Mouse (Mus musculus): ENCODE data around the gene Snapin.

Gene Snapin

DNA sequence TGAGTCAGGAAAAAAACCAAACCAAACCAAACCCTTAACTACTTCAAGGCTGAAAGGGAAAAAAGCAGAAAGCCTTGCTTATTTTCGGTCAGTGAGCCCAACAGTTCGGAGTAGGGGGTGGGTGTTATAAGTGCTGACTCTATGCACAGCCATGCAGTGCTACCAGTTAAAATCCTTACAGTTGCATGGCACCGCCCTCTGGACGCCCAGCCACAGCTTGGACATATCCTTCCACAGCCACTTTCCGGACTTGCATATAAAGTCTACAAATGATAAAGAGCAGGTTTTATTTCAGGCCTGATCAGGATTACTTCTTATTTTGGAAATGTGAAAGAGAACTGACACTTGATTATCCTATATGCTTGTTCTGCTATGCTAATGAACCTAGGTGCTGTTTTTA is 14.4 kb upstream of the Snapin start:
- no peak for DNase-seq (ENCODE audit: low spot score in 2 of 2)

DNA sequence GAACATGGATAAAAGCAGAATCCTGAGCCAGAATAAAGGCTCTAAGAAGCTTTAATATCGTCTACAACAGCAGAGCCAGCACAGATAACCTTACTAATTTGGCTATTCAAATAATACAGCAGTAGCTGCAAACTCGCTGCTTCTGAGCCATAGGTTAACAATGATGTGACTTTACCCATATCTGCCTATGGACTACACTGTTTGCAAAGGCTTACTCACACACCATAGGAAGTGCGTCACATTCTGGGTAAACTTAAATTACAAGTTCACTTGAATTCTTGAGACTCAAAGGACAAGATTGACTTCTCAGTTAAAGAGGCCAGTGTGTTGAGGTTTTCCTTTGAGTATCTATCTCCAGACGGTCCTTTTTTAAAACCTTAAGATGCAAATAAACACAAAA is 12.6 kb upstream of the Snapin start:
- no peak for DNase-seq (ENCODE audit: low spot score in 2 of 2)

GRCm38 (mm10) chr3:90497597-90497996 is 6.8 kb upstream of the Snapin start:
- no peak for DNase-seq (ENCODE audit: low spot score in 2 of 2)

GRCm38 (mm10) chr3:90495850-90496525 is 5.2 kb upstream of the Snapin start:
- DNase-seq (ENCODE audit: low spot score in 2 of 2): no peak

- no peak for DNase-seq (ENCODE audit: low spot score in 2 of 2)
Observed at GRCm38 (mm10) chr3:90493831-90494540, 3.2 kb upstream of the Snapin start.

- DNase-seq (ENCODE audit: low spot score in 2 of 2): peak in 1 of 2 experiments; percentile 57
Observed at GRCm38 (mm10) chr3:90491350-90491749, 517 bp upstream of the Snapin start.

GRCm38 (mm10) chr3:90488576-90488975 is 2.3 kb downstream of the Snapin start:
- no peak for DNase-seq (ENCODE audit: low spot score in 2 of 2)

DNA sequence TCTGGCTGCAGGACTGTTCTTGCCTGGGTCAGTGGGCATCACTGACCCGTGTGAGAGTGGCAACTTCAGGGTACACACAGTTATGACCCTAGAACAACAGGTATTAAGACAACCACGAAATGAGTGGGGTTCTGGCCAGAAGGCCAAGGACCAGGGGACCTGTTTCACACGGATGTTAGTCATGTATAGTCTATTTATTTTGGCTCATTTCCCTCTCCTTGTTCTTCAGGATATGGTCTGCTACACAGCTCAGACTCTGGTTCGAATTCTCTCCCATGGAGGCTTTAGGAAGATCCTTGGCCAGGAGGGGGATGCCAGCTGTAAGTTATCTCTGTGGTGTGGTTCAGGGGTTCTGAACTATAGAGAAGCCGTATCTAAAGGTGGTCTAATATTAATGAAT is 3.8 kb downstream of the Snapin start:
- no peak for DNase-seq (ENCODE audit: low spot score in 2 of 2)

- DNase-seq (ENCODE audit: low spot score in 2 of 2): peak; percentile 96 to 98
Observed at GRCm38 (mm10) chr3:90475831-90476611, 14.8 kb downstream of the Snapin start, which contains the start of gene Ilf2. Gene Ilf2, plus strand, starts transcription at chr3:90476126.

DNA sequence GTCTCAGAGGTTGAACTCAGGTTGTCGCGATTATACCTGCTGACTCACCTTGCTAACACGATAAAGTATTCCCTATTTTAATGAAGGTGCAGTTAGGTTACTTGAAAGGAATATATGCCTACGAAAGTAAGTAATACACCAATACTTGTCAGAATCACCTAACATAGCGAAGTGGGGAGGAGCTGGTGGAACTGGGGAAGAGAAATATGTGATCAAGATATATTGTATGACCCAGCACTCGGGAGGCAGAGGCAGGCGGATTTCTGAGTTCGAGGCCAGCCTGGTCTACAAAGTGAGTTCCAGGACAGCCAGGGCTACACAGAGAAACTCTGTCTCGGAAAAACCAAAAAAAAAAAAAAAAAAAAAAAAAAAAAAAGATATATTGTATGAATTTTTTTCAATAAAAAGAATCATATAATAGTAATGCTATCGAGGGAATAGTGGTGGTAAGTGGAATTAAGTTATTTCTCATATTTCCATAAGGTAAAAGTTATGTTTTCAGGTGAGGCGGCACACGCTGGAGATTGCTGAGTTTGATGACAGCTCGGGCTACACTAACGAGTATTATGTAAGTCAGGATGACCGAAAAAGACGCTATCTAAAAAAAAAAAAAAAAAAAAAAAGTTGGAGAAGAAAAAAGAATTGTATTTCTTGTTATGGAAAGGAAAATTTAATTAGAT is 15.5 kb downstream of the Snapin start:
- DNase-seq (ENCODE audit: low spot score in 2 of 2): no peak

DNA sequence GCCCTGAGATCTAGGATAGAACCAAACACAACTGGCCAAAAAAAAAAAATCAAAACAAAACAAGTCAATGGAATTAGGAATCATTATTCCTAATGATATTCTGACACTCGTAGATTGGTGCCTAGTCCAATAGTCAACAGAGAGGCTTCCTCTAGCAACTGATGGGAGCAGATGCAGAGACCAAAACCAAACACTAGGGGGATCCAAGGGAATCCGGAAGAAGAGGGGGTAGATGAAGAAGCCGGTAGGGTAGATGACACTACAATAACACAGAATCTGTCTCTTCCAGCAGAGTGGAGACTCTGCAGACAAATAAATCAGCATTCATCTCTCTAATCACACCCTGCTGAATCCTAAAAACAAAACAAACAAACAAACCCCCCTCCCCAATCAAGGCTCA is 18.6 kb downstream of the Snapin start:
- DNase-seq (ENCODE audit: low spot score in 2 of 2): no peak

- no peak for DNase-seq (ENCODE audit: low spot score in 2 of 2)
Observed at GRCm38 (mm10) chr3:90467618-90468300, 23.1 kb downstream of the Snapin start.

DNA sequence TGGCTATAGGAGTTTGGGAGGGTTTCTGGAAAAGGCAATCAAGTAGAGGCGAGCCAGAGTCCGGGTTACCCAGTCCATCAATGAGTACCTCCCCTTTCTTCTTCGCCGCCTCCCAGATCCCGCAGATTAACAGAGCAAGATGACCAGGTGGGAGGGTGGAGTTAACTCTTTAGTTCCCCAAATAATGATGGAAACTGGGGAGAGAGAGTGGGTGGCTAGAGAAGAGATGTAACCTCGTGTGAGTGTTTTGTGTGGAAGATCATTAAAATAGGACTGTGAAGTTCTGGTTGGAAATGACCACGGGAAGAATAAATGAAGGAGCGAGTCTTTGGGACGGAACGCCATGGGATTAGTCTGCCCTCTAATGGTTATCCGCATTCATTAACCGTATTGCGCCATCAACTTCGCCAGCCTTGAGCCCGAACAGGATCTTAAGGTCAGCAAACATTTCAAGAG is 24.5 kb downstream of the Snapin start:
- DNase-seq (ENCODE audit: low spot score in 2 of 2): peak; percentile 42 to 73

DNA sequence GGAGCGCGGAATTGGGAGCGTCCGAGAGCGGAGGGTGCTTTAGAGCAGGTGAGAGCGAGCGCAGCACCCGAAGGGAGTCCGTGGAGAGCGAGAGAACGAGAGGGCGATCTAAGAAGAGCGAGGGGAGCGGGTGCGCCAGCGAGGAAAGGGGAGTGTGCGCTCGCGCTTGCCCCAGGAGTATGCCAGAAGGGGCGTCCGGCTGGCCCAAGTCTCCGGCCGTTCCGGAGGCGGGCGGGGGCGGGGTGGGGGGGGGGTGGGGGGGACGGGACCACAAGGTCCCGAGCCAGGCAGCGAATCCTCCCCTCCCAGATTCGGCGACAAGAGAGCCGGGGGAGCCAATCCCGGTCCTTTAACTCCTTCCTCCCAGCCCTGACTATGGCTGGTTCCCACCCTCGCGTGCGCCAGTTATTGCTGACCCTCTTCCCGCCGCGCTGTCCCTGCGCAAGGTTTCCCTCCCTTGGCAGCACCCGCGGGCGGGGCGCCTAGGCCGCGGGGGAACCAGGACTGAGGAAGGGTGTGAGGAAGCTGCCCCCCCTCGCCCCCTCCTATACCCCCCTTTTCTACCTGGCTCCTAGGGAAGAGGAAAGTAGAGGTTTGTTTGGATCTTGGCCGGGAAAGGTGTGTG is 25.0 kb downstream of the Snapin start, which contains the start of gene Npr1:
Gene Npr1 (minus strand): TSS at position 181 of the 625 bp plus-strand sequence.
- DNase-seq (ENCODE audit: low spot score in 2 of 2): no peak

DNA sequence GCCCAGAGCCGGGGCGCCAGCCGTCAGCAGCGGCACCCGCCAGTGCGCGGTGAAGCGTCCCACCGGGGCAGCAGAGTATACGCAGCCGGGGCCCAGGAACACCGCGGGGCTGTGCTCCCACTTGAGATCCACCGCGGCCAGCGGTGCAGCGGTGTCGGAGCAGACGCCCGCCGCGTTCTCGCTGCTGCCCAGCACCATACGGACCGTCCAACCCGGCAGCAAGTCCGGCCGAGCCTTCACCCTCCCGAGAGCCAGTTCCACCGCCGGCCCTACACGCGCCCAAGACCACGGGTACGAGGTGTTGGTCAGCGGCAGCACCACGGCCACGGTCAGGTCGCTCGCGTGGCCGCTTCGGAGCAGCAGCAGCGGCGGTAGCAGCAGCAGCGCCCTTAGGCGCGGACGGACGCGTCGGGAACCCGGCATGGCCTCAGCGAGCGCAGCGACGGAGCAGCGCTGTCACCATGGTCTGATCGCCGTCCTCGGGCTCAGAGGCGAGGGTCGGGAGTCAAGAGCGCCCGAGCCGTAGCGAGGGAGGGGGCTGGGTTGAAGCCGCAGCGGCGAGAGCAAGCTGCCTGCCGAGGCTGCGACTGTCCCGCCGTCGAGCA is 25.6 kb downstream of the Snapin start:
- DNase-seq (ENCODE audit: low spot score in 2 of 2): no peak

DNA sequence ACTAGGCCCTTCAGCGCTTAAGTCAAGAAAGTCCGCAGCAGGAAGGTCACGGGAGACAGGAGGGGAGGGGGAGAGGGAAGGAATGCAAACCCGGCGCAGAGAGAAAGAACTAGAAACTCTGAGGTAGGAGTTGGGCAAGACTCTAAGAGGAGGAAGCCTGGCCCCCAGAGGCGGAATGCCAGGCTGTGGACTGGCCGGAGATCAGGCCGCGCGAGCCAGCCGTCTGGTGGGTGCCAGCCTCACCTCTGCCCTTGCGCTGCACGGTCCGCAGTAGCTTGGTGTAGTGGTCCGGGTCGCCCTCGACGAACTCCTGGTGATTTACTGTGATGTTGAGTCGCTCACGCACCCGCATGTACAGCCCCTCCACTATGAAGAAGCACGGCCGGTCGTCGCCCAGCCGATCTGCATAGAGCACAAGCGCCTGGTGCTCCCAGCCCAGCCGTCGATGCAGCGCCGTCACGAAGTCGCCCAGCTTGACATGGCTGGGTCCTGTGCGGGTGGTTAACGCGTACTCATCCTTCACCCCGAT is 26.2 kb downstream of the Snapin start:
- no peak for DNase-seq (ENCODE audit: low spot score in 2 of 2)

GRCm38 (mm10) chr3:90462579-90462978 is 28.3 kb downstream of the Snapin start:
- DNase-seq (ENCODE audit: low spot score in 2 of 2): no peak

- DNase-seq (ENCODE audit: low spot score in 2 of 2): no peak
Observed at GRCm38 (mm10) chr3:90461935-90462334, 28.9 kb downstream of the Snapin start.

DNA sequence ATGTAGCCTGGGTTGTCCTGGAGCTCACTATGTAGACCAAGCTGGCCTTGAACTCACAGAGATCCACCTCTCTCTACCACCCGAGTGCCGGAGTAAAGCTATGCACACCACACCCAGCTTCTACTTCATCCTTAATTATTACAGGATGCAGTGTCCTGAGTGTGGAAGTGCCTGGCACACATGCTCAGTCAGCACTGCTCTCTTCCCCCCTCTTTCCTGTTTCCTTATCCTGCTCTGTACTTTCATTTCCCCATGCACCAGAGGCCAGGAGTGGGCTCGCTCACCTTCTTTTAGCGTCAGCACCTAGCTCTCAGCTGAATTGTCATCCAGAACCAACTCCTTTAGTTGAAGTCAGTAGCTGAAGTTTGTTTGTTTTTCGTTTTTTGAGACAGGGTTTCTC is 30.5 kb downstream of the Snapin start:
- DNase-seq (ENCODE audit: low spot score in 2 of 2): no peak

DNA sequence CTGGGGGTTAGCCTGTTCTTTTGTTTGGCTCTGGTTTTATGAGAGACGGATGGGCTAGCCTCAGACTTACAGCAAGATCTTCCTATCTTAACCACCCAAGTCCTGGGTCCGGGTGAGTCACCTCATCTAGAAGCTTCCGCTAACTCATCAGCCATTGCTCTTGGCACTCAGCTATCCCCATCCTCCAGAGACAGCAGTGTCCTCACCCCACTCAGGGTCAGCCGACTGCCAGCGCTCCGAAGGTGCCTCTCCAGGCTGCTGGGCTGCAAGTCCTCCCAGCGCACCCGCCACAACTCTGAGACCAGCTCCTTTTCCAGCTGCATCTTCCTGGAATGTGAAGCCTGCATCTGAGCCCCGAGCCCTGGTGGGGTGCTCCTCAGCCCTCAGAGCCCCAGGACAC is 31.1 kb downstream of the Snapin start:
- no peak for DNase-seq (ENCODE audit: low spot score in 2 of 2)
